Mouse (Mus musculus): ENCODE measurements around the gene Lgals7. TPM values are rescaled to one million over a fixed set of nuclear protein-coding genes. Genes with fewer than 3 reads are reported as not detected.

The Lgals7 gene
- 2.0 and 2.4 TPM in 2 replicates for polyA plus RNA-seq (2015; fragmentation: Nextera tagmentation; extraction: Ambion mirVana)

DNA sequence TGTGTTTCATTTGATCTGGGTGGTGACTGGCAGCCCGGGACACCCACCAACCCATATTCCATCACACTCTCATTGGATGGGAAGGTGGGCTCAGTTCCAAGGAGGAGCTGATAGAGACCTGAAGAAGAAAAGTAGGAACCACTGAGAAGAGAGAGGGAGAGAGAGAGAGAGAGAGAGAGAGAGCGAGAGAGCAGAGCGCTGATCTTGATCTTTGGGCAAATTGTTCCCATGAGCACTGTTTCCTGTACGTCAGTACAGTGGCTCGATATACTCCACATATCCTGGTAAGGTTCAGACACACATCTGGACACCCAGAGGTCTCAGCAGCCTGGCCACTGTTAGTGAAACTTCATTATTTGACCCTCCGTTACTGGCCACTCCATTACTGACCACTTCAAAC lies at the start of gene Lgals7:
Lgals7 (plus strand) TSS at position 314 of the 400 bp plus-strand sequence.
- Histone ChIP-seq H3K27me3 (no peaks in the 10 kb centered on the region), H3K9me3 (replicated peaks) (peaks cover 5% of the 10 kb centered on the region; the same call in 1 of the 2 replicates), H3K4me2 (peak within 1 kb of the TSS; percentile 33; the same call in 1 of the 2 replicates), H3K36me3 (ENCODE audit: poor library complexity, severe bottlenecking) (no peaks in the 10 kb centered on the region), H3K27ac (no peak within 1 kb of the TSS), H3K4me3 (no peak within 1 kb of the TSS; the same call in 1 of the 2 replicates), H3K9ac (peak within 1 kb of the TSS; percentile 30; the same call in 1 of the 2 replicates), H3K4me1 (peaks cover 17% of the 10 kb centered on the region)
- ATAC-seq: no peak
- 83% methylated on average over 6 of the region's 6 CpGs for WGBS

DNA sequence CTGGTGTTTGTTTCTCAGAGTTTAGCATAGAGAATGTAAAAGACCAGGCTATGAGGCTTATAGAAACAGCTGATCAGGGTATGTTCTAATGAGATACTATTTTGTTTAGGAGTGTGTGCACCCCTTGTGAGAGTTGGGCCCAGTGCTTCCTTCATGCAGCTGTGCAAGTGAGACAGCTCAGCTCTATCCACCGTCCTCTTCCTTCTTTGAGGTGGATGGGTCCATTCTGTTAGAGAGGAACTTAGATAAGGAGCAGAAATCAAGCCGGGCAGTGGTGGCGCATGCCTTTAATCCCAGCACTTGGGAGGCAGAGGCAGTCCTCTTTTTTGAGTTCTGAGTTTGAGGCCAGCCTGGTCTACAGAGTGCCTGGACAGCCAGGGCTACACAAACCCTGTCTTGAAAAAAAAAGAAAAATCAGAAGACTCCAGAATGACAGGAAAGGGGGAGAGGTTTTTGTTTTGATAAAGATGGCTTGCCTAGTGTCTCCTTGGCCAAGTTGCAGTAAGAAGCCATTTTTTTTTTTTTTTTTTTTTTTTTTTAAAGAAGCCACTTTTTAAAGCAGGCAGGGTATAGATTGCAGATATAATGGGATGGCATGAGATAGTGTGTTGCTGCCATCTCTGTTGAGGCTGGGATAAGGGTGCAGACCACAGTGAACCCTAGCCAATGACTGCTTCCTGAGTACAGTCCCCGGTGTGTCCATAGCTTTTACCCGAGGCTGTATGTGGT lies 49.2 kb upstream of the Lgals7 start:
- Histone ChIP-seq H3K27me3 (no peaks in the 10 kb centered on the region), H3K9ac (no peak overlapping the region), H3K36me3 (ENCODE audit: poor library complexity, severe bottlenecking) (peaks cover 72% of the 10 kb centered on the region), H3K4me2 (no peak overlapping the region), H3K4me3 (no peak overlapping the region), H3K4me1 (peaks cover 63% of the 10 kb centered on the region), H3K27ac (no peak overlapping the region), H3K9me3 (replicated peaks) (no peaks in the 10 kb centered on the region)
- 88% methylated on average over 5 of the region's 5 CpGs for WGBS
- ATAC-seq: no peak

DNA sequence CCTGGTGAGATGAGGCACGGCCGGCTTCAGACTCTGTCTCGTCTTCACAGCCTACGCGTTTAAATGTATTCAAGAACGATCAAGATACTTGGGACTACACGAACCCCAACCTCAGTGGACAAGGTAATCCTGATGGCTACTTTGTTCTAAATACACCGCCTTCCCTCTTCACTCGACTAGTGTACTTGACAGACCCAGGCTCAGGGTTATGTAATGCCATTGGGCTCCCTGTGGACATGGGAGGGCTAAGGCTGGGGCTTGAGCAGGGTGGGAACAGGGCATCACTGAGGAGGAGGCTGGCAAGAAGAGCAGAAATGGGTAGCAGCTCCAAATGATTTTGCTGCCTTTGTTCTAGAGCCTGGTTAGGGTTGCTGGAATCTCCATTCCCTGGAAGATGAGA lies 48.4 kb upstream of the Lgals7 start:
- H3K36me3 ChIP-seq (ENCODE audit: poor library complexity, severe bottlenecking): peaks cover 79% of the 10 kb centered on the region
- H3K27ac ChIP-seq: no peak overlapping the region
- H3K4me1 ChIP-seq: peaks cover 70% of the 10 kb centered on the region
- no peak overlapping the region for H3K4me2 ChIP-seq
- H3K9ac ChIP-seq: no peak overlapping the region
- no peak for ATAC-seq
- H3K9me3 ChIP-seq (replicated peaks): no peaks in the 10 kb centered on the region
- 86% methylated on average over 9 of the region's 9 CpGs for WGBS
- H3K4me3 ChIP-seq: no peak overlapping the region
- H3K27me3 ChIP-seq: no peaks in the 10 kb centered on the region

DNA sequence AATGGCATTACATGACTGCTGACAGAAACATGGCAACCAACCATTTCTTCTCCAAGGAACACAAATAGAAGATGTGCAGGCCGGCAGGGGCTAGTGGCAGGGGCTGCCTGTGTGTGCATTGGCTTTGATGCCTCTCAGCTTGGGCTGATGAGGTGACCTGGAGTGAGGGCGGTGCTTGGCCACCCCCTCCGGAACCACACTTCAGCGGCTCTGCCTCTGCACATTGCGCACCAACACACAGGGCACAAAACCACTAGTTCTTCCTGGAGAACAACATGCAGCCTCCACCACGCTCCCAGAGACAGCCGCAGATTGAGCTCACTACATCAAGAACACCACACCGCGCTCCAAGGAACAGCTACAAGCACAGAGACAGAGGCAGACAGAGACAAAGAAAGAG lies 47.5 kb upstream of the Lgals7 start:
- H3K4me2 ChIP-seq: no peak overlapping the region
- H3K4me3 ChIP-seq: no peak overlapping the region
- 0 out of 2 replicates have a peak overlapping the region, but pooled peaks have one; percentile 6 for H3K9ac ChIP-seq
- no peak for ATAC-seq
- no peaks in the 10 kb centered on the region for H3K27me3 ChIP-seq
- WGBS: 88% methylated on average over 9 of the region's 9 CpGs
- H3K4me1 ChIP-seq: peaks cover 75% of the 10 kb centered on the region
- H3K27ac ChIP-seq: no peak overlapping the region
- H3K36me3 ChIP-seq (ENCODE audit: poor library complexity, severe bottlenecking): peaks cover 89% of the 10 kb centered on the region
- no peaks in the 10 kb centered on the region for H3K9me3 ChIP-seq (replicated peaks)

DNA sequence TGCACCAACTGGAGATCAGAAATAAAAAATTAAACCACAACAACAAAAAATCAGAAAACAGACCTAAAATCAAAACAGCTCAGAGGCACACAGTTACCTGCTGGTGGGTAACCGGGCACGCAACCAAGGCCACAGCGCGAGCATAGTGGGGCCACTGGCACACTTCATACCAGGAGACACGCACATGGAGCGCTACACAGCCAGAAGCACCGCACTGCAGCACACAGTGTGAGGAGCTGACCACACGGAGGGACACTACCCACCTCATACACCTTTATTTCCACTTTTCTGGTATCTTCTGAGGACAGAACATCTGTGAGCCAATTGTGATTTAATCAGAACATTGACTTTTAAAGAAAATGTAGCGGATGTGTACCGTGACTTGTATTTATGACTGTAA lies 46.7 kb upstream of the Lgals7 start:
- Histone ChIP-seq H3K9ac (0 out of 2 replicates have a peak overlapping the region, but pooled peaks have one; percentile 26), H3K27ac (no peak overlapping the region), H3K36me3 (ENCODE audit: poor library complexity, severe bottlenecking) (peaks cover 96% of the 10 kb centered on the region), H3K4me1 (peaks cover 72% of the 10 kb centered on the region), H3K4me2 (peak overlapping the region; percentile 16), H3K4me3 (no peak overlapping the region), H3K27me3 (no peaks in the 10 kb centered on the region), H3K9me3 (replicated peaks) (no peaks in the 10 kb centered on the region)
- no peak for ATAC-seq
- 94% methylated on average over 10 of the region's 10 CpGs for WGBS

DNA sequence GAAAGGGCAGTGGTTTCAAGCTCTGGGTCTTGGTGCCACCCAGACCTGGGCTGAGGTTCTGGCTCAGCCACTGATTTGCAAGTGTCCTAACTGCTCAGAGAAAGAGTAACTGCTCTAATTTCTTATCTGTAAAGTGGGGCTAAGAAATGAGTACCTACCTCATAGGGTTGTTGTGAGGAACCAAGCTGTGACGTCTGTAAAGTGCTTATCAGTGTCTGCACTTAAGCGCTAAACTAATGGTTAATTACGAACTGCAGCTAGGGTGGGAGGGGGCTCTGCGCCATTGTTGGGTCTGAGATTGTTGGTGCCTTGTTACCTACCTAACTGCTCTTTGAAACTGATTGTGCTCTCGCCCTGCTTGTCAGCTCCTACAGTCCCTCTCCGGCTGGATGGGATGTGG lies 46.1 kb upstream of the Lgals7 start:
- WGBS: 56% methylated on average over 6 of the region's 6 CpGs

DNA sequence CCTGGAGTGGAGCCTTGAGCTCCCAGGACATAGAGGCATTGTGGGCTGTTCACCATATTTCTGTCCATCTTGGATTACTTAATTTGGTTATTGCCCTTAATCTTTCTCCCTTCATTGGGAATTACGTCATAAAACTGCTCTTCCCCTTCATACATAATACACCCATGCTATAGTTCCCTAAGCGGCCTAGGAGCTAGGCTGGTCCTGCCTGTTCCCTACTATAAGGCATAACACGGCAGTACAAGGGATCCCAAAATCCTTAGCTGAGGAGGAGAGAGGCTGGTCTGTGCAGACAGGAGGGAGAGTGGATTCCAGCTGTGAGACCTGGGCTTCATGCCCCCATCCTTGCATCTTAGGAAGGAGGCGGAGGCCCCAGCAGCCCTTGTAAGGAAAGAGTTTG lies 45.7 kb upstream of the Lgals7 start:
- H3K9ac ChIP-seq: no peak overlapping the region
- peaks cover 99% of the 10 kb centered on the region for H3K36me3 ChIP-seq (ENCODE audit: poor library complexity, severe bottlenecking)
- no peak overlapping the region for H3K4me2 ChIP-seq
- H3K4me3 ChIP-seq: no peak overlapping the region
- no peak overlapping the region for H3K27ac ChIP-seq
- 78% methylated on average over 4 of the region's 4 CpGs for WGBS
- H3K27me3 ChIP-seq: no peaks in the 10 kb centered on the region
- H3K9me3 ChIP-seq (replicated peaks): no peaks in the 10 kb centered on the region
- peaks cover 62% of the 10 kb centered on the region for H3K4me1 ChIP-seq
- ATAC-seq: no peak

More for the DNA sequence above, 46.1 kb upstream of the Lgals7 start:
- no peak for ATAC-seq
- H3K36me3 ChIP-seq (ENCODE audit: poor library complexity, severe bottlenecking): peaks cover 99% of the 10 kb centered on the region
- no peak overlapping the region for H3K27ac ChIP-seq
- H3K9ac ChIP-seq: peak overlapping the region; percentile 26; the same call in 1 of the 2 replicates
- no peak overlapping the region for H3K4me3 ChIP-seq
- peaks cover 66% of the 10 kb centered on the region for H3K4me1 ChIP-seq
- H3K9me3 ChIP-seq (replicated peaks): no peaks in the 10 kb centered on the region
- no peaks in the 10 kb centered on the region for H3K27me3 ChIP-seq
- 0 out of 2 replicates have a peak overlapping the region, but pooled peaks have one; percentile 16 for H3K4me2 ChIP-seq

DNA sequence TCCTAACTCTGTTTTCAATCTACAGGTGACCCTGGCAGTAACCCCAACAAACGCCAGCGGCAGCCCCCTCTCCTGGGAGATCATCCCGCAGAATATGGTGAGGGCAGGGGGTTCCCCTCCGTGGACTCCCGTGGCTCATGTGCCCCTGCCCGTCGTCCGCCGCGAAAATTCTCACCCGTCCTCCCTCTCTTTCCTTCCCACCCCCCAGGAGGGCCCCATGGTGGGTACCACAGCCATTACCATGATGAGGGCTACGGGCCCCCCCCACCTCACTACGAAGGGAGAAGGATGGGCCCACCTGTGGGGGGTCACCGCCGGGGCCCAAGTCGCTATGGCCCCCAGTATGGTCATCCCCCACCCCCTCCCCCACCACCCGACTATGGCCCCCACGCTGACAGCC lies 45.2 kb upstream of the Lgals7 start:
- H3K27ac ChIP-seq: no peak overlapping the region
- peaks cover 57% of the 10 kb centered on the region for H3K4me1 ChIP-seq
- peaks cover 98% of the 10 kb centered on the region for H3K36me3 ChIP-seq (ENCODE audit: poor library complexity, severe bottlenecking)
- WGBS: 84% methylated on average over 18 of the region's 18 CpGs
- no peak for ATAC-seq
- no peak overlapping the region for H3K4me2 ChIP-seq
- H3K27me3 ChIP-seq: no peaks in the 10 kb centered on the region
- no peaks in the 10 kb centered on the region for H3K9me3 ChIP-seq (replicated peaks)
- no peak overlapping the region for H3K9ac ChIP-seq
- H3K4me3 ChIP-seq: no peak overlapping the region

DNA sequence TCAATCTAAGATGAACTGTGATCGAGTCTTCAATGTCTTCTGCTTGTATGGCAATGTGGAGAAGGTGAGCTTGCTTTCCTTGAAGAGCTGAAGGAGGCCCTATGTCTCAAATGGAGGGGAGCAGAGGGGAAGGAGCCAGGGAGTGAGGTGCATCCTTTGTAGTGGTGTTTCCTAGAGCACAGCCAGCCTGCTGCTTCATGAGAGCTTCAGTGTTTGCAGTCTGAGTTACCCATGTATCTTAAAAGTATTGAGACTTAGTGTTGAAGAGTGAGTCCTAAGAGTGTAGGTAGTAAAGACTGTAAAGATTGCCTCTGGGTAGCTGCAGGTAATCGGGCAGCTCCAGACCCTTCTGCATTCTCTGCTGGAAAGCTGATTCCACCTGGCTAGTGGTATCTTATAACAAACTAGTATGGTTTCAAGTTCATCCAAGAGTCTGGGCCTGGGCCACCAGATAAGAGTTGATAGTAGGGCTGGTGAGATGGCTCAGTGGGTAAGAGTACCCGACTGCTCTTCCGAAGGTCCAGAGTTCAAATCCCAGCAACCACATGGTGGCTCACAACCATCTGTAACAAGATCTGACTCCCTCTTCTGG lies 44.7 kb upstream of the Lgals7 start:
- Histone ChIP-seq H3K9ac (no peak overlapping the region), H3K4me3 (no peak overlapping the region), H3K9me3 (replicated peaks) (no peaks in the 10 kb centered on the region), H3K27ac (no peak overlapping the region), H3K4me2 (no peak overlapping the region), H3K36me3 (ENCODE audit: poor library complexity, severe bottlenecking) (peaks cover 92% of the 10 kb centered on the region), H3K27me3 (no peaks in the 10 kb centered on the region), H3K4me1 (peaks cover 52% of the 10 kb centered on the region)
- ATAC-seq: no peak
- 93% methylated on average over 4 of the region's 4 CpGs for WGBS

DNA sequence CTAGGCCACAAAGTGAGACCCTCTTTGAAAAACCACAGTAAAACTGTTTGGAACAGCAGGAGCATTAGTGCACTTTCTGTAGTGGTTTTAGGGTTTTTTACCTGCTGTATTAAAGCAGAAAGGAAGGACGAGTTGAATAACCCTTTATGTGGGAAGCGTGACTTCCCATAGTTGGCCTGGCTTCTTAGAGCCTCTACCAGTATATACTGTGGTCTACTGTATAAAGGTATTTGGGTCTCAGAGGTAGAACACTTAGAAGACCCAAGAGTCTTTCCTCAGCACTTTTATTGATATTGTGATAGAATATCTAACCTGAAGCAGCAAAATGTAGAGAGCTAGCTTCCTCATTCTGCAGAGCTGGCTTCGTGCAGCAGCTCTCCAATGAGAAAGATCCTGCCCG lies 44.1 kb upstream of the Lgals7 start:
- Histone ChIP-seq H3K36me3 (ENCODE audit: poor library complexity, severe bottlenecking) (peaks cover 86% of the 10 kb centered on the region), H3K27me3 (no peaks in the 10 kb centered on the region), H3K9ac (0 out of 2 replicates have a peak overlapping the region, but pooled peaks have one; percentile 2), H3K4me2 (no peak overlapping the region), H3K9me3 (replicated peaks) (no peaks in the 10 kb centered on the region), H3K4me1 (peaks cover 48% of the 10 kb centered on the region), H3K4me3 (no peak overlapping the region), H3K27ac (0 out of 2 replicates have a peak overlapping the region, but pooled peaks have one; percentile 48)
- ATAC-seq: no peak
- 79% methylated on average over 4 of the region's 4 CpGs for WGBS

DNA sequence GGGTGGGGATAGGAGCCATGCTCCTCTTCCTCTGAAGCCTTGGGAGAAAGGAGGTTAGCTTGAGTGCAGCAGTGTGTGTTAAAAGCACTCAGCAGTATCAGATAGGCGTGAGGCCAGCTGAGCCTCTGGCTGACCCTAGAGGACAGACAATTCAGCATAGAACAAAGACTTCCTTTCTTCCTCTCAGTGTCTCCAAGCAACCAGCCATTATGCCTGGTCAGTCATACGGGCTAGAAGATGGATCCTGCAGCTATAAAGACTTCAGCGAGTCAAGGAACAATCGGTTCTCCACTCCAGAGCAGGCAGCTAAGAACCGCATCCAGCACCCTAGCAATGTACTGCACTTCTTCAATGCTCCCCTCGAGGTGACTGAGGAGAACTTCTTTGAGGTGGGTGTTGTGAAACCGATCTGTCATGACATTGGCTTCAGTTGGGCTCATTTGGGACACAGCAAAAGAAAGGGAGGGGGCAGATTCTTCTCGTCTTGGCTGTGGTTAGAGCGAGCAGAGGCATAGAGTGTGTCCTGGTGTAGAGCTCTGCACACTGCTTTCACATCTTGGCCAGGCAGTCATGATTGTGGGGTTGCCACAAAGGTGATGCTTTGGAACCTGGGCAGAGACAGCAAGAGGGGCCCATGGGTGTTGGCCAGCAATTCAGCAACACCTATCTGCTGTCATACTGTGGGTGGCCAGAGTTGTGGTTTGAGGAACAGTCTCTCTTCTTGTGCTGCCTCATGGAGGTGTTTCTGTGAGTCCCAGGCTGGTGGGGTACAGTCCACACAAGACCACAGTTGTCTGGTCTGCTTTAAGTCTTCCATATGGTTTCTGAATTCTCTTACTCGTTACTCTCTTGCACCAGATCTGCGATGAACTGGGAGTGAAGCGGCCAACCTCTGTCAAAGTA lies 43.0 kb upstream of the Lgals7 start:
- Histone ChIP-seq H3K4me1 (peaks cover 45% of the 10 kb centered on the region), H3K4me2 (no peak overlapping the region), H3K27ac (peak overlapping the region; percentile 48), H3K9me3 (replicated peaks) (no peaks in the 10 kb centered on the region), H3K4me3 (no peak overlapping the region), H3K36me3 (ENCODE audit: poor library complexity, severe bottlenecking) (peaks cover 76% of the 10 kb centered on the region), H3K9ac (0 out of 2 replicates have a peak overlapping the region, but pooled peaks have one; percentile 16), H3K27me3 (no peaks in the 10 kb centered on the region)
- WGBS: 48% methylated on average over 12 of the region's 12 CpGs
- ATAC-seq: no peak

Data from forebrain, embryonic 13.5 days (tissue).